Mouse (Mus musculus) subcutaneous adipose tissue, adult 2 months (tissue): Measurements from ENCODE around the gene Hes2. TPM values are rescaled to one million over a fixed set of nuclear protein-coding genes. Genes with fewer than 3 reads are reported as not detected.

Source experiments
- polyA plus RNA-seq: library from polyadenylated mRNA; depleted of rRNA; stranded (reverse); fragments of >200 nt; gene quantifications from 2 replicates; pipeline ENCODE4 v1.2.3, GENCODE M21; 2012; ENCODE audit warnings: low replicate concordance; rRNA removed

Gene Hes2
- polyA plus RNA-seq: 0.14 TPM in 1 of 2 replicates, not detected in the other

DNA sequence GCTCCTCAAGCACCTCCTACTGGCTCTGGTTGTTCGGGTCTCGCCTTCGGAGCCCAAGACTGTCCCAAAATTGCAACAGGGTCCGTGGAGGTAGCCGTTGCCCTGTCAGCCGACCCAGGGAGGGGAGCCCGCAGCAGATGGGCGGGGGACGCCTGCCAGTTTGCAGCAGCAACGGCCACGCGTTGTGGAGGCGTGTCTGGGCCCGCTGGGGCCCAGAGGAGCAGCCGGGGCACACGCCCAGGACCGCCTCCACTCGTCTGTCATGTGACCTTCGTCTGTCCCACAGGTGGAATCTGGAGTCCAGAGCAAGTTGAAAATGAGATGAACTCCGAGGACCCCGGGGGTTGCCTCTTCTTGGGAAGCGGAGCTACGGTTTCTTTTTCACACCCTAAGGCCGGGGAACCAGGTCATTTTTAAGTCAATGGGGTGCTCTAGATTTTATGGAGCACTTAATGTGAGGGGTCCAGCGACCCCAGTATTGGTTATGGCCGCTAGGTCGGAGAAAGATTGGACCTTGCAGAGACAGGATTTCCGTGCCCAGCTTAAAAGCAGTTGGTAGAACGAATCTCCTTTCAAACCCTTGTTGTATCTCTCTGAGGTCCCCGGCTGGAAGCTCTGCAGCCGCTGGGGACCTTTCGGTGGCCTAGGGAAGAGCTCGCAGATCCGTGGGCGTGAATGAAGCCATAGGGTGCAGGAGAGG, at the start of gene Hes2:
Gene Hes2, plus strand, starts transcription at position 283 of the 700 bp plus-strand sequence.

DNA sequence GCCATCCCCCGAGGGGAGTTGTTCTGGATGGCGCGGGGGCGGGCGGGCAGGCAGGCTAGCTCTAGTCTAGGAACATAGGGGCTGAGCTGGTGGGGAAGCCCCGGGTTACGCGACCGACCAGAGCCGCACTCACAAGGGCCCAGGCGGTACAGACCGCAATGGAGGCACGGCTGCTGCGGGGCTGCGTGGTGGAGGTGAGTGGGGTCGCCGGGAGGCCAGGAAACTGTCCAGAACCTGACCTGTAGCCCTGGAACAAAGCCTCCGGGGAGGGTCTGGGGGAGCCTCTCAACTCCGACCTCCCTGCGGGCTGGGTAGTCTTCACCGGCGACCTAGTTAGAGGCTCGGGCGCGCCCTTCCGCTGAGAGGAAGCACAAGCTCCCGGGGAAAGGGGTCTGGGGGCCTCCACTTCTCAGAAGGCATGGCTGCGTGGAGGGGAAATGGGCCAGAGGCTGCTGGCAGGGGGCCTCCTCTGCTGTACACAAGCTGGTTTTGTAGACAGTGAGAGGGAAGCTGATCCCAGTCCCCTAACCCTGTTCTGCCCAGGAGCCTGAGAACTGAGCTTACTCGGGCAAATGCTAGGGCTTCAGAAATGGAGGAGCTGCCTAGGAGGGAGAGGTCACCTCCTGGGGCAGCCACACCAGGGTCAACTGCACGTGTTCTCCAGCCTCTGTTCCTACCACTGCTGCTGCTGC, 42.6 kb upstream of the Hes2 start, which contains the start of gene Tnfrsf25:
Gene Tnfrsf25, plus strand, starts transcription at position 14 of the 692 bp plus-strand sequence.

DNA sequence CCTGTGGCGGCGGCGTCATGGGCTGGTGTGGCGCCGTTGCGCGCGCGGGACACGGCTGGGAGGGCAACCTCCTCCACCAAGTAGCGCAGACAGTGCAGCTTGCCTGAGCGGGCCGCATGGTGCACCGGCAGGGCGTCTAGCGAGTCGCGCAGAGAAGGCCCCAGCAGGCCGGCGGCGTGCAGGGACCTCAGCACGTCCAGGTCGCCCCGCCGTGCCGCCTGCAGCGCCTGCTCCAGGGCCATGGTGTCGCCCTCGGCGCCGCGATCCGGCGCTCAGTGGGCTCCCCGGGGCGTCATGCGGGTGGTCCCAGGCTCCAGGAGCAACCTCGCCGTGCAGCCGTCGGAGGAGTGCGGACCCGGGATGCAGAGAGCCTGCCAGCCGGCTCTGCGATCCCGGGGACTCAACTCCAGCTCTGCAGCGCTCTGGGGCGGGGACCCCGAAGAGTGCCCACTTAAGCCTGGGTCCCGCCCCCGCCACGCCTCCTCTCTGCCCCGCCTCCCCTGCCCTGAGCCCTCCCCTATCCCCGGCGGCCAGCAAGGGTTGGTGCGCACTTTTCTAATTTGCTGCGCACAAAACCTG, 6.6 kb upstream of the Hes2 start, which contains the start of gene Espn:
Gene Espn, minus strand, starts transcription at position 406 of the 579 bp plus-strand sequence.

DNA sequence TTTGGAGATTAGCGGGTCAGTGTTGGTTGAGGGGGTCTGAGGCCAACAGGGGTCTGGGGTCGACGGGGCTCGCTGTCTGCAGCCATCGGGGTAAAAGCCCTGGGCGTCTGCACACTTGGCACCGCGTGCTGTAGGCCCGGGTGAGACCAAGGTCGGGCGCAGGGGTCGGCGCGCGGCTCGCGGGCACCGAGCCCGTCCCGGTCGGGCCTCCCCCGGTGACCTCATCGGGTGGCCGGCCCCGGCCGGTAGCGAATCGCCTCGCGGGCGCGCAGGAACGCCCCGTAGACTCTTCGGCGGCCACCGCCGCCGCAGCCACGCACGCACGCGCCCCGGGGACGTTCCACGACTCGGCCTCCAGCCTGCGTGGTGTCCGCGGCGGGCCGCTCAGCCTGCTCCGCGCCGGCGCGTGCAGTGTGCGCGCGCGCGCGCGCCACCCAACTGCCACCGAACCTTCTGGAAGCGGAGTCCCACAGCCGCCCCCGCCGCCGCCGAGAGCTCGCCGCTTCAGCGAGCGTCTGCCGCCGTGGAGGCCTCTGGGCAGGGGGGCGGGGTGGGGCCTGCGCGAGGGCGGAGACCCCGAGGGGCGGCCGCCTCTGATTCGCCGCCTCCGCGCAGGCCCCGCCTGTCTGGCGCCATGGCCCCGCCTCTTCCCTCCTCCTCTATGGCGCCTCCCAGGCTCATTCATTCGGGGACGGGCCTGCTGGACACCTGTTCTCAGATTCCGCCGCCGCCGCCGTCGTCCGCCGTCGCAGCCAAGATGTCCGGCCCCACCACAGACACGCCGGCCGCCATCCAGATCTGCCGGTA, 19.1 kb downstream of the Hes2 start, which contains the start of gene Acot7:
Gene Acot7, plus strand, starts transcription at position 598 of the 807 bp plus-strand sequence.

Other genes starting within 250 kb of the Hes2 start
- gene Dnajc11, start 225.2 kb upstream of the Hes2 start, polyA plus RNA-seq: 65.3 and 78.6 TPM in 2 replicates
- 46.6 and 79.4 TPM in 2 replicates for gene Thap3, start 169.9 kb upstream of the Hes2 start, polyA plus RNA-seq
- 8.9 and 14.1 TPM in 2 replicates for gene Phf13, start 162.6 kb upstream of the Hes2 start, polyA plus RNA-seq
- gene Klhl21, start 150.1 kb upstream of the Hes2 start, polyA plus RNA-seq: 17.3 and 29.5 TPM in 2 replicates
- gene Zbtb48, start 131.2 kb upstream of the Hes2 start, polyA plus RNA-seq: 9.9 and 17.5 TPM in 2 replicates
- 0.03 and 0.13 TPM in 2 replicates for gene Tas1r1, start 120.3 kb upstream of the Hes2 start, polyA plus RNA-seq
- 10.8 and 30.9 TPM in 2 replicates for gene Nol9, start 119.5 kb upstream of the Hes2 start, polyA plus RNA-seq
- gene Plekhg5, start 86.4 kb upstream of the Hes2 start, polyA plus RNA-seq: 33.9 and 54.3 TPM in 2 replicates
- gene Tnfrsf25, start 42.9 kb upstream of the Hes2 start, polyA plus RNA-seq: 7.3 and 12.8 TPM in 2 replicates
- 1.2 and 4.9 TPM in 2 replicates for gene Espn, start 6.5 kb upstream of the Hes2 start, polyA plus RNA-seq
- 32.2 and 38.4 TPM in 2 replicates for gene Acot7, start 19.3 kb downstream of the Hes2 start, polyA plus RNA-seq
- gene Gpr153, start 115.4 kb downstream of the Hes2 start, polyA plus RNA-seq: 19.5 and 68.5 TPM in 2 replicates
- not detected in 2 replicates for gene Hes3, start 132.8 kb downstream of the Hes2 start, polyA plus RNA-seq
- 26.9 and 41.0 TPM in 2 replicates for gene Icmt, start 138.4 kb downstream of the Hes2 start, polyA plus RNA-seq
- gene Rnf207, start 160.1 kb downstream of the Hes2 start, polyA plus RNA-seq: 0.62 and 6.2 TPM in 2 replicates
- gene Rpl22, start 166.9 kb downstream of the Hes2 start, polyA plus RNA-seq: 41.7 and 89.7 TPM in 2 replicates
- 0.19 and 0.21 TPM in 2 replicates for gene Chd5, start 179.8 kb downstream of the Hes2 start, polyA plus RNA-seq